Mouse (Mus musculus): ENCODE measurements around the gene Cdhr2.

DNA sequence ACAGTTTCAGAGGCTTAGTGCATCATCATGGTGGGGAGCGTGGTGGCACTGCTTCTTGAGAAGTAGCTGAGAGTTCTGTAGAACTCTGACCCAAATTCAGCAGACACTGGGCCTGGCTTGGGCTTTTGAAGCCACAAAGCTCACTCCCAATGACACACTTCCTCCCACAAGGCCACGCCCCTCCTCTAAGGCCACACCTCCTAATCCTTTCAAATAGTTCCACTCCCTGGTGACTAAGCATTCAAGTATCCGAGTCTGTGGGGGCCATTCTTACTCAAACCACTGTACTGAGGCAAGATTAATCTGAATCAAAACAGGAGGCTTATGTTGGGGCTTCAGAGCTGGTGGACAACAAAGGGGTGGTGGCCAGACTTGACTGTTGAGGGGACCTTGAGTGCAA is 9.6 kb downstream of the Cdhr2 start:
- TF ChIP-seq CTCF (IDR thresholded peaks at IDR 0.05; ENCODE audit: control insufficient read depth, insufficient read depth, low read length) (no peak), POLR2A (IDR thresholded peaks at IDR 0.05; ENCODE audit: borderline replicate concordance, control insufficient read depth, low read depth, low read length) (no peak)
